Mouse (Mus musculus) brain, embryonic 14.5 days (tissue): ENCODE results near the gene Fancd2os.

Source experiments
- CTCF ChIP-seq: fragments of 200-500 bp; IDR thresholded peaks from 2 replicates; pipeline ENCODE4 v1.5.1; 2012; ENCODE audit warnings: inconsistent platforms, mild to moderate bottlenecking, moderate library complexity, borderline replicate concordance; ENCODE audit not compliant: insufficient read depth, insufficient read length; ENCODE audit errors: extremely low read depth
- POLR2A ChIP-seq: fragments of 200-500 bp; IDR thresholded peaks from 2 replicates; pipeline ENCODE4 v1.6.1; 2012; ENCODE audit warnings: mild to moderate bottlenecking, inconsistent platforms, borderline replicate concordance; ENCODE audit not compliant: poor library complexity, insufficient read depth, insufficient read length, severe bottlenecking; ENCODE audit errors: extremely low read depth

DNA sequence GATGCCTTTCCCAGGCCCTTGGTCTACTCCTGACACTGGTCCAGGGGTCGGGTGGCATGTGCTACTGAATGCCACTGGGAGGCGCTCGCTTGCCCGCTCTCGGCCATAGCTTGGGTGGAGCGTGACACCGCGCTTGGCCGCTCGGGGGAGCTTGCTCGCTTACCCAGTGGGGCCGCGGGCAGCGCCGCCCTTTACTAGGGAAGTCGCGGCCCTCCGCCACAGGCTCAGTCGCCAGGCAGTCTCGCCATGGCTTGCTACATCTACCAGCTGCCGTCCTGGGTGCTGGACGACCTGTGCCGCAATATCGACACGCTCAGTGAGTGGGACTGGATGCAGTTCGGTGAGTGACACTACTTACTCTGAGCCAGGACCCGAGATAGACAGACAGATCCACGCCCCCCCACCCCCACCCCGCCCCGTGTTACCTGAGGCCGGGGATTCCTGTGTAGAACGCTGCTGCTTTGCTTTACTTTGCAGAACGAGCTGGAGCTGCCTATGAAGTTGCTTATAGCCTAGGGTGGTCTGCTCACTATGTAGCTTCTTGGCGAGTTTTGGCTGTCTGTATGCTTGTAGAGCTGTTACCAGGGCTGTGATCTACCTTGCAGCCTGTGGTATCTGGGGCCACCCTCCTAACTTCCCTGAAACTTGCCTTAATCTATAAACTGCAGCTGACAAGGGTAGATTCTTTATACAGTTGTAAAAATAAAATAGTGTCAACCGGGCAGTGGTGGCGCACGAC, 38.0 kb upstream of the Fancd2os start, which contains the start of gene Irak2:
- TF ChIP-seq CTCF (peak; percentile 92), POLR2A (no peak; the same call in 1 of the 2 replicates)
